Mouse (Mus musculus) neural tube, embryonic 11.5 days (tissue): ENCODE measurements around the gene Eloa. TPM values are rescaled to one million over a fixed set of nuclear protein-coding genes. Genes with fewer than 3 reads are reported as not detected.

Source experiments
- ATAC-seq: fragments of 200-750 bp; cut with Nextera tagmentation; 2 replicates; pipeline ENCODE4 v1.8.0; 2017; ENCODE audit warnings: moderate number of reproducible peaks, mild to moderate bottlenecking, moderate TSS enrichment, moderate library complexity; ENCODE audit not compliant: insufficient read depth, low FRiP score, low TSS enrichment
- DNase-seq: peaks from one replicate; pipeline ENCODE4 v3.0.0-alpha.2; 2015; ENCODE audit warnings: low spot score
- H3K27ac ChIP-seq: fragments of 300-500 bp; sonication (generic); 2 replicates; pipeline ENCODE4 v1.5.1; 2014; ENCODE audit warnings: low read depth, mild to moderate bottlenecking, low read length
- H3K27me3 ChIP-seq: fragments of 300-500 bp; sonication (generic); 2 replicates; pipeline ENCODE4 v1.6.1; 2014; ENCODE audit warnings: mild to moderate bottlenecking, low read length, mixed read lengths; ENCODE audit not compliant: control insufficient read depth, insufficient read depth
- H3K36me3 ChIP-seq: fragments of 300-500 bp; sonication (generic); 2 replicates; pipeline ENCODE4 v1.6.1; 2014; ENCODE audit warnings: mild to moderate bottlenecking, low read length, moderate library complexity, mixed read lengths; ENCODE audit not compliant: control insufficient read depth, insufficient read depth
- H3K4me1 ChIP-seq: fragments of 300-500 bp; sonication (generic); 2 replicates; pipeline ENCODE4 v1.6.1; 2014; ENCODE audit warnings: low read length, mixed read lengths; ENCODE audit not compliant: control insufficient read depth, insufficient read depth
- H3K4me2 ChIP-seq: fragments of 300-500 bp; sonication (generic); 2 replicates; pipeline ENCODE4 v1.6.1; 2014; ENCODE audit warnings: low read depth, mild to moderate bottlenecking, moderate library complexity
- H3K4me3 ChIP-seq: fragments of 300-500 bp; sonication (generic); 2 replicates; pipeline ENCODE4 v1.5.1; 2014; ENCODE audit warnings: low read depth, low read length
- H3K9ac ChIP-seq: fragments of 300-500 bp; sonication (generic); 2 replicates; pipeline ENCODE4 v1.6.1; 2014; ENCODE audit warnings: mild to moderate bottlenecking, low read length
- H3K9me3 ChIP-seq: fragments of 300-500 bp; sonication (generic); 2 replicates; pipeline ENCODE4 v1.6.1; 2016; ENCODE audit warnings: low read length; ENCODE audit not compliant: control insufficient read depth
- WGBS: fragments of 180-500 bp; shearing (Covaris S2); extraction: QIAGEN DNeasy Blood & Tissue Kit; methylation state at CpG from one replicate; pipeline ENCODE4 v1.1.7; 2014; 5-methylcytosine and 5-hydroxymethylcytosine counted together
- polyA plus RNA-seq: library from polyadenylated mRNA; unstranded; fragments of >200 nt; fragmentation: Nextera tagmentation; extraction: Ambion mirVana; gene quantifications from 2 replicates; pipeline ENCODE4 v1.2.1, GENCODE M21; 2014

Eloa gene
- polyA plus RNA-seq, 1 experiment from 2014 or later, result 45.2 TPM

- no peak overlapping the region for H3K27ac ChIP-seq
- peaks cover 7% of the 10 kb centered on the region for H3K36me3 ChIP-seq
- H3K9me3 ChIP-seq, result no peaks in the 10 kb centered on the region
- no peak overlapping the region for H3K4me2 ChIP-seq
- ATAC-seq (no peak), DNase-seq (no peak)
- no peaks in the 10 kb centered on the region for H3K27me3 ChIP-seq
- no peaks in the 10 kb centered on the region; the same call in 1 of the 2 replicates for H3K4me1 ChIP-seq
- H3K4me3 ChIP-seq, result no peak overlapping the region
- WGBS, result 84% methylated on average over 5 of the region's 5 CpGs
- no peak overlapping the region for H3K9ac ChIP-seq
Observed at GRCm38 (mm10) chr4:136045091-136045490, 23.5 kb upstream of the Eloa start.

GRCm38 (mm10) chr4:136043784-136044400 lies 22.3 kb upstream of the Eloa start:
- no peak overlapping the region for H3K4me3 ChIP-seq
- H3K4me2 ChIP-seq, result no peak overlapping the region
- H3K27me3 ChIP-seq, result no peaks in the 10 kb centered on the region
- H3K27ac ChIP-seq, result no peak overlapping the region
- 93% methylated on average over 6 of the region's 6 CpGs for WGBS
- peaks cover 7% of the 10 kb centered on the region for H3K36me3 ChIP-seq
- H3K9me3 ChIP-seq, result no peaks in the 10 kb centered on the region
- DNase-seq, result no peak
- H3K9ac ChIP-seq, result no peak overlapping the region
- H3K4me1 ChIP-seq, result no peaks in the 10 kb centered on the region; the same call in 1 of the 2 replicates
- ATAC-seq, result no peak

GRCm38 (mm10) chr4:136035078-136035477 lies 13.5 kb upstream of the Eloa start:
- peaks cover 10% of the 10 kb centered on the region for H3K4me1 ChIP-seq
- no peak overlapping the region for H3K4me2 ChIP-seq
- 85% methylated on average over 4 of the region's 4 CpGs for WGBS
- no peak overlapping the region for H3K27ac ChIP-seq
- no peaks in the 10 kb centered on the region for H3K9me3 ChIP-seq
- no peaks in the 10 kb centered on the region for H3K27me3 ChIP-seq
- H3K4me3 ChIP-seq, result no peak overlapping the region
- DNase-seq (no peak), ATAC-seq (no peak)
- H3K9ac ChIP-seq, result no peak overlapping the region
- no peaks in the 10 kb centered on the region for H3K36me3 ChIP-seq

GRCm38 (mm10) chr4:136033231-136033630 lies 11.7 kb upstream of the Eloa start:
- no peaks in the 10 kb centered on the region for H3K9me3 ChIP-seq
- 91% methylated on average over 1 of the region's 1 CpGs for WGBS

GRCm38 (mm10) chr4:136030968-136031909 lies 9.7 kb upstream of the Eloa start:
- Histone ChIP-seq H3K9ac (0 out of 2 replicates have a peak overlapping the region, but pooled peaks have one; percentile 35), H3K4me3 (no peak overlapping the region), H3K4me2 (no peak overlapping the region), H3K27me3 (no peaks in the 10 kb centered on the region), H3K27ac (peak overlapping the region; percentile 27; the same call in 1 of the 2 replicates), H3K36me3 (no peaks in the 10 kb centered on the region), H3K9me3 (no peaks in the 10 kb centered on the region), H3K4me1 (peaks cover 10% of the 10 kb centered on the region)
- 9% methylated on average over 8 of the region's 8 CpGs for WGBS
- peak; percentile 24 for DNase-seq
- peak; percentile 48; the same call in 1 of the 2 replicates for ATAC-seq

More at GRCm38 (mm10) chr4:136033231-136033630, 11.7 kb upstream of the Eloa start:
- no peak overlapping the region for H3K4me3 ChIP-seq
- ATAC-seq (no peak), DNase-seq (no peak)
- H3K36me3 ChIP-seq, result no peaks in the 10 kb centered on the region
- no peaks in the 10 kb centered on the region for H3K27me3 ChIP-seq
- H3K4me1 ChIP-seq, result peaks cover 10% of the 10 kb centered on the region
- H3K9ac ChIP-seq, result no peak overlapping the region
- no peak overlapping the region for H3K4me2 ChIP-seq
- no peak overlapping the region for H3K27ac ChIP-seq

- Histone ChIP-seq H3K27me3 (no peaks in the 10 kb centered on the region), H3K9ac (no peak overlapping the region), H3K4me1 (peaks cover 10% of the 10 kb centered on the region), H3K27ac (no peak overlapping the region), H3K9me3 (no peaks in the 10 kb centered on the region), H3K4me3 (no peak overlapping the region), H3K4me2 (no peak overlapping the region), H3K36me3 (no peaks in the 10 kb centered on the region)
- ATAC-seq (no peak), DNase-seq (no peak)
- WGBS, result 91% methylated on average over 5 of the region's 5 CpGs
Observed at GRCm38 (mm10) chr4:136028689-136029088, 7.1 kb upstream of the Eloa start.

- no peak for ATAC-seq
- Histone ChIP-seq H3K27me3 (no peaks in the 10 kb centered on the region), H3K27ac (no peak overlapping the region), H3K4me1 (peaks cover 10% of the 10 kb centered on the region), H3K4me3 (no peak overlapping the region), H3K9me3 (no peaks in the 10 kb centered on the region), H3K36me3 (no peaks in the 10 kb centered on the region), H3K4me2 (no peak overlapping the region), H3K9ac (no peak overlapping the region)
- WGBS, result 91% methylated on average over 19 of the region's 19 CpGs
- DNase-seq, result no peak
Observed at GRCm38 (mm10) chr4:136028132-136028564, 6.6 kb upstream of the Eloa start.

- Histone ChIP-seq H3K9me3 (no peaks in the 10 kb centered on the region), H3K4me1 (peaks cover 10% of the 10 kb centered on the region), H3K9ac (no peak overlapping the region), H3K36me3 (no peaks in the 10 kb centered on the region), H3K27me3 (no peaks in the 10 kb centered on the region), H3K27ac (no peak overlapping the region), H3K4me3 (no peak overlapping the region), H3K4me2 (no peak overlapping the region)
- ATAC-seq (no peak), DNase-seq (no peak)
- WGBS, result 82% methylated on average over 8 of the region's 8 CpGs
Observed at GRCm38 (mm10) chr4:136027416-136028131, 6.0 kb upstream of the Eloa start.
